In the genomic region with DNA sequence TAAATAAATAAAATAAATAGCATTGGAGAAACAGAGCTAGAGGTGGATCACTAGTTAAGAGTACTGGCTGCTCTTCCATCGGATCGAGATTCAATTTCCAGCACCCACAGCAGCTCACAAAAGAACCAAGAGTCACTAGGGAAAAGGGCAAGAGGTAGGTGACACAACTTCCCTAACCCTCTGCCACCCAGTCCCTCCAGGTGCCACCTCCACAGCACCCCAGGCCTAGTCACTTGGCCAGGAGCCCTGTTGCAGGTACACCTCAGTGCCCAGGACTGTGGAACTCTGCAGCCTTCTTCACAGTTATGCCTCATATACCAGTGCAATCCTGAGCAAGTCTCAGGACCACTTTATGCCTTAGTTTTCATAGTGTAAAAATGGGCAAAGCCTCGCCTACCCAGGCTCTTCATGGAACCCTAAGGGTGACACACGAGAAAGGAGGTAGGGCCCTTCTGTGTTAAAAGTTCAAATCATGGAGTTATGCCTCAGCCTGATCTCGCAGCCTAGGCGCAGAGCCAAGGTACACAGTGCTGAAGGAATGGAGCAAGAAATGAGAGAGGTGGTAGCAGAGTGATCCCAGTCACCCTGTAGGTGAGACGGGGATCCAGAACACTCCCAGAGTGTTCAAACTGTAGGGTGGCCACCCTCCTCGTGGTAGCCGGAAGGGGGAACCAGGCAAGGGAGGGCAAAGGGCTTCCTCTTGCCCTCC, we compare ENCODE assay signal across 21 mouse cellular contexts. TPM values are rescaled to one million over a fixed set of nuclear protein-coding genes. Genes with fewer than 3 reads are reported as not detected.
A peak's percentile ranks its signal among the peaks of the same experiment; 100 is the strongest.
DNase-seq lines count a peak whose midpoint lies in the region; ATAC-seq and TF ChIP-seq lines count a peak whose summit lies in the region.
"Had no signal": no experiment of that assay in that cellular context is flagged by ENCODE, and none has a peak within 500 bp of the region (broad histone marks: within the 10 kb centered on the region; RNA-seq: fewer than 3 reads in every experiment).

No protein-coding gene starts in this region.

- no peak for TF ChIP-seq CTCF in left cerebral cortex, adult 2 months (IDR thresholded peaks at IDR 0.05)

- H3K27me3 ChIP-seq in kidney, embryonic 14.5 days (ENCODE audit: control insufficient read depth, insufficient read depth, low read length): no peaks in the 10 kb centered on the region

- H3K4me1 ChIP-seq in kidney, embryonic 14.5 days (ENCODE audit: control insufficient read depth, insufficient read depth, low read length): peaks cover 9% of the 10 kb centered on the region; the same call in 1 of the 2 replicates

- H3K36me3 ChIP-seq in kidney, embryonic 14.5 days (ENCODE audit: control insufficient read depth, insufficient read depth, low read length): no peaks in the 10 kb centered on the region
- H3K36me3 ChIP-seq: forebrain, embryonic 10.5 days; G1E; heart, embryonic 12.5 days had no signal

- peak; percentile 19 for DNase-seq in kidney, postnatal 14 days
- peak; percentile 38 to 64 for DNase-seq in urinary bladder, adult 18-20 months (ENCODE audit: low spot score in 2 of 2)
- DNase-seq in urinary bladder, postnatal 10 days (ENCODE audit: low spot score): no peak
- DNase-seq in fat pad, adult 2 months (ENCODE audit: extremely low read depth, low read depth, low spot score): peak; percentile 79
- no peak for DNase-seq in left cerebral cortex, adult 2 months (ENCODE audit: extremely low spot score in 1 of 2, low spot score in 2 of 2)
- DNase-seq: cerebellum, adult 11-12 months; gastrocnemius, postnatal 25 days; heart, postnatal 36 days; layer of hippocampus, adult 9-11 months; right cerebral cortex, postnatal 4 days had no signal

- H3K4me2 ChIP-seq in kidney, embryonic 14.5 days (replicated peaks; ENCODE audit: low read depth, low read length): no peak overlapping the region
- H3K4me2 ChIP-seq: heart, embryonic 12.5 days had no signal

- H3K4me3 ChIP-seq in kidney, embryonic 14.5 days (ENCODE audit: low read length): no peak overlapping the region
- no peak overlapping the region for H3K4me3 ChIP-seq in left cerebral cortex, adult 2 months
- H3K4me3 ChIP-seq: forebrain, embryonic 10.5 days; heart, embryonic 12.5 days had no signal

- no peak overlapping the region for H3K27ac ChIP-seq in kidney, embryonic 14.5 days (ENCODE audit: low read depth, low read length)
- H3K27ac ChIP-seq in left cerebral cortex, adult 2 months: no peak overlapping the region
- H3K27ac ChIP-seq: hindbrain, postnatal 0 days; kidney, postnatal 0 days; liver, embryonic 14.5 days had no signal

- 79% methylated on average over 9 of the region's 9 CpGs for WGBS in kidney, embryonic 14.5 days

- no peak for ATAC-seq in kidney, embryonic 14.5 days (ENCODE audit: low FRiP score, low TSS enrichment)
- no peak for ATAC-seq in erythroid progenitor cell, adult 5-6 weeks (replicated peaks; ENCODE audit: low FRiP score, poor library complexity, severe bottlenecking)
- ATAC-seq: hindbrain, postnatal 0 days had no signal

- intact Hi-C loops in left cerebral cortex, adult 2 months (cut with DNase I): no loop called here

- H3K9ac ChIP-seq in kidney, embryonic 14.5 days (ENCODE audit: low read depth, low read length): no peak overlapping the region
- H3K9ac ChIP-seq: heart, embryonic 12.5 days; liver, embryonic 14.5 days had no signal

- no peaks in the 10 kb centered on the region for H3K9me3 ChIP-seq in kidney, embryonic 14.5 days (ENCODE audit: control insufficient read depth, low read length)
- H3K9me3 ChIP-seq: forebrain, embryonic 10.5 days; heart, embryonic 12.5 days had no signal

RNA-seq across cellular contexts. Expression of gene Krt79, which starts 1.4 kb away (rescaled TPM):
- polyA plus RNA-seq in kidney, embryonic 14.5 days (2014; fragmentation: Nextera tagmentation; extraction: Ambion mirVana): 0.41 and 0.49 TPM in 2 replicates
- not detected in 2 replicates for total RNA-seq in erythroid progenitor cell, adult 5-6 weeks (2015; ENCODE audit: low replicate concordance)
- not detected in 2 replicates for total RNA-seq in erythroid progenitor cell, adult 5-6 weeks (2017; ENCODE audit: low replicate concordance)
- total RNA-seq in left cerebral cortex, adult 2 months (2021): not detected
- total RNA-seq: G1E; heart, postnatal 36 days; left cerebral cortex, postnatal 14 days had no signal
- polyA plus RNA-seq: embryonic facial prominence, embryonic 11.5 days; G1E; liver, embryonic 14.5 days had no signal

RNA-seq across cellular contexts. Expression of gene Krt4, which starts 14.2 kb away (rescaled TPM):
- 0.11 and 0.38 TPM in 2 replicates for polyA plus RNA-seq in kidney, embryonic 14.5 days (2014; fragmentation: Nextera tagmentation; extraction: Ambion mirVana)
- not detected in 2 replicates for total RNA-seq in erythroid progenitor cell, adult 5-6 weeks (2015; ENCODE audit: low replicate concordance)
- not detected in 2 replicates for total RNA-seq in erythroid progenitor cell, adult 5-6 weeks (2017; ENCODE audit: low replicate concordance)
- not detected for total RNA-seq in left cerebral cortex, adult 2 months (2021)
- total RNA-seq: gastrocnemius, postnatal 25 days; heart, postnatal 36 days; hindbrain, postnatal 0 days; left cerebral cortex, postnatal 14 days had no signal
- polyA plus RNA-seq: embryonic facial prominence, embryonic 11.5 days; forebrain, embryonic 10.5 days; G1E; heart, embryonic 12.5 days; hindbrain, postnatal 0 days had no signal

RNA-seq across cellular contexts. Expression of gene Krt78, which starts 15.3 kb away (rescaled TPM):
- not detected in 2 replicates for polyA plus RNA-seq in kidney, embryonic 14.5 days (2014; fragmentation: Nextera tagmentation; extraction: Ambion mirVana)
- not detected in 2 replicates for total RNA-seq in erythroid progenitor cell, adult 5-6 weeks (2015; ENCODE audit: low replicate concordance)
- not detected in 2 replicates for total RNA-seq in erythroid progenitor cell, adult 5-6 weeks (2017; ENCODE audit: low replicate concordance)
- not detected for total RNA-seq in left cerebral cortex, adult 2 months (2021)
- total RNA-seq: gastrocnemius, postnatal 25 days; heart, postnatal 36 days; hindbrain, postnatal 0 days; left cerebral cortex, postnatal 14 days had no signal
- polyA plus RNA-seq: forebrain, embryonic 10.5 days; G1E; heart, embryonic 12.5 days; hindbrain, postnatal 0 days; liver, embryonic 14.5 days; neural tube, embryonic 14.5 days had no signal

RNA-seq across cellular contexts. Expression of gene Krt76, which starts 46.0 kb away (rescaled TPM):
- polyA plus RNA-seq in kidney, embryonic 14.5 days (2014; fragmentation: Nextera tagmentation; extraction: Ambion mirVana): not detected in 2 replicates
- total RNA-seq in erythroid progenitor cell, adult 5-6 weeks (2015; ENCODE audit: low replicate concordance): not detected in 2 replicates
- total RNA-seq in erythroid progenitor cell, adult 5-6 weeks (2017; ENCODE audit: low replicate concordance): not detected in 2 replicates
- total RNA-seq in left cerebral cortex, adult 2 months (2021): not detected
- total RNA-seq: gastrocnemius, postnatal 25 days; heart, postnatal 36 days; left cerebral cortex, postnatal 14 days had no signal
- polyA plus RNA-seq: embryonic facial prominence, embryonic 11.5 days; forebrain, embryonic 10.5 days; G1E; heart, embryonic 12.5 days; hindbrain, postnatal 0 days; kidney, postnatal 0 days; liver, embryonic 14.5 days; neural tube, embryonic 14.5 days had no signal

Comparison
In these comparisons a context has a peak if more than half of its experiments do, and no peak if none do; other contexts are left out.
1. DNase-seq: peak in kidney, postnatal 14 days (single experiment), urinary bladder, adult 18-20 months (2 of 2) and fat pad, adult 2 months (single experiment); none in urinary bladder, postnatal 10 days (single experiment) and left cerebral cortex, adult 2 months (0 of 2).